Mouse (Mus musculus): ENCODE results near the gene Scaf8.
A peak's percentile ranks its signal among the peaks of the same experiment; 100 is the strongest.
"Not testable (repeated sequence)": the region's sequence is repeated elsewhere in the genome, so short reads cannot be mapped to it uniquely, and the experiment has no call there.

Scaf8 gene

GRCm38 (mm10) chr17:3115380-3115974 lies 705 bp downstream of the Scaf8 start:
- DNase-seq (ENCODE audit: low read depth, low spot score) = peak; percentile 11

GRCm38 (mm10) chr17:3120949-3121348 lies 6.2 kb downstream of the Scaf8 start:
- not testable (repeated sequence) for DNase-seq (ENCODE audit: low read depth, low spot score)

DNA sequence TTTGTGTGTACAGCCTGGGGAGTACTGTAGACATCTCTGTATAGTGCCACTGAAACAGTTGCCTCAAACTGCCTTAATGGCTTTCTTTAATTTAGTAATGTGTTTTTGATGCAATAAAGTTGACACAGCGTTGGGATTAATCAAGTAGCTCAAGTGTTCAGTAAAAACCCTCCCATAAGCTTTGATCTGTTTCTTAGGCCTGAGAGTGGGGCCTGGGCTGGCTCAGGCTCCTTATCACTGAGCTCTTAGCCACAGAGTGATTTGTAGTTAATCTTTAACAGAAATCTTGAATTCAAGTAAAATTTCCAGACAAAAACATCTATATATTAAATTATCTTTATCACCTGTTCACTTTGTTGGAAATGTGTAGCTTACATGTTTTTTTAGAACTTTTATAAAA lies 8.8 kb downstream of the Scaf8 start:
- not testable (repeated sequence) for DNase-seq (ENCODE audit: low read depth, low spot score)

- DNase-seq (ENCODE audit: low read depth, low spot score) = no peak
Measured at GRCm38 (mm10) chr17:3128716-3129115, 13.9 kb downstream of the Scaf8 start.

GRCm38 (mm10) chr17:3129791-3130190 lies 15.0 kb downstream of the Scaf8 start:
- DNase-seq (ENCODE audit: low read depth, low spot score) = no peak

GRCm38 (mm10) chr17:3135346-3135745 lies 20.6 kb downstream of the Scaf8 start:
- DNase-seq (ENCODE audit: low read depth, low spot score) = no peak

DNA sequence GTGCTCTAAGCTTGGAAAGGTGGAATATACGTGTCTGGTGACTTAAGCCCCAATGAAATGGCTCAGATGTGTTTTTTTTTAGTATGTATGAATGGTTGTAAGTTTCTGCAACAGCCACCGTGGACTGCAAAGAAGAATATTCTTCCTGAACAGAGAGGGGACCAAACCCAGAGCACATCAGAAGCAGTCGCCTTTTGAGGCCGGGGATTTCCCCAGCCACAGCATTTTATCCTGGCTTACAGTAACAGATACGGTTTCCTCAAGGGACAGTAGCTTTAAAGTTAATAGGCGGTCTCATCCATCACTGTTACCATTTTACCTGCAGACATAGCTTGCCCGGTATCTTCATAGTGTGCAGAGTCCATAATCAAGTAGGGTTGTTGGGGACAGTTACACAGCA lies 21.4 kb downstream of the Scaf8 start:
- DNase-seq (ENCODE audit: low read depth, low spot score) = no peak

DNA sequence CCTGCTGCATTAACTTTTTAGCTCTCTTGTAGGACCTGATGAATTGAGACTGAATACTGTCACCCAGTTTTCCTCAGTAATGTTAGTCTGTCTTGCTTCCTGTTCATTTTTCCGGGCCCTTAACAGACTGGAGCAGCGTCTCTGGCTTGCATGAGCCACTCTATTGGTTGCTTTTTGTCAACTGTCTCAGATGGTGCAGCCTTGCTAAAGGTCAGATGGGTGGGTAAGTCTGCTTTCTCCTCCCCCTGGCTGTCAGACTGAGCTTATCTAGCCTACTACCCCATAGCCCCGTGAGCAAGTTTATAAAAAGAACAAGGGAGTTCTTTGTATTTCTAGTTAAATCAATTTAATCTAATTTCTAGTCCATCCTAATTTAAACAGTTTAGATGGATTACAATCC lies 23.6 kb downstream of the Scaf8 start:
- no peak for DNase-seq (ENCODE audit: low read depth, low spot score)

DNA sequence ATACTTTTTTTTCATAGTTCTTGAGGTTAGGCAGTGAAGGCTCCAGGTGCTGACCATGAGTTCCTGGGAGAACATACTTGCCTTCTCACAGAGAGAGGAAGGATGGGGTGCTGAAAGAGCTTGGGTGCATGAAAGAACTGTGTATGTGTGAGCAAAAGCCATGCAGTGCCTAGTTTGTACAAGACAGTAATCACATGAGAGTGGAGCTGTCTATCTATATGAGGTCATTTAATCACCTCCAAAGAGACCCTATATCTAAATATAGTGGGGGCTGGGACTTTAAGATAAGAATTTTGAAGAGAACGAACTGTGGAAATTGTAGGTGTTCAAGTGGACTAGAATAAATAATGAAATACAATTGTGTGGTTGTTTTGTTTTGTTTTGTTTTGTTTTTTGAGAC lies 25.3 kb downstream of the Scaf8 start:
- DNase-seq (ENCODE audit: low read depth, low spot score) = no peak

- no peak for DNase-seq (ENCODE audit: low read depth, low spot score)
Measured at GRCm38 (mm10) chr17:3148853-3149252, 34.1 kb downstream of the Scaf8 start.

- DNase-seq (ENCODE audit: low read depth, low spot score) = no peak
Measured at GRCm38 (mm10) chr17:3149541-3149940, 34.8 kb downstream of the Scaf8 start.

DNA sequence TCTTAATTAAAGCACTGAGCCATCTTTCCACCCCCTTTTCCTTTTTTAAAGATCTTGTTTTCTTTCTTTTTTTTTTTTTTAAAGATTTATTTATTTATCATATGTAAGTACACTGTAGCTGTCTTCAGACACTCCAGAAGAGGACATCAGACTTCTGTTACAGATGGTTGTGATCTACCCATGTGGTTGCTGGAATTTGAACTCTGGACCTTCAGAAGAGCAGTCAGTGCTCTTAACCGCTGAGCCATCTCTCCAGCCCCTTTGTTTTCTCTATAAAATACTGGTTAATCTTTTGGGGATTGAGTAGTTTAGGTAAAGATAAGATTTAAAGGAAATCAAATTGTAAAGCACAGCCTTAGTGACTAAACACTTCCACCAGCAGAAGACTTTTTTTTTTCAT lies 35.9 kb downstream of the Scaf8 start:
- not testable (repeated sequence) for DNase-seq (ENCODE audit: low read depth, low spot score)

DNA sequence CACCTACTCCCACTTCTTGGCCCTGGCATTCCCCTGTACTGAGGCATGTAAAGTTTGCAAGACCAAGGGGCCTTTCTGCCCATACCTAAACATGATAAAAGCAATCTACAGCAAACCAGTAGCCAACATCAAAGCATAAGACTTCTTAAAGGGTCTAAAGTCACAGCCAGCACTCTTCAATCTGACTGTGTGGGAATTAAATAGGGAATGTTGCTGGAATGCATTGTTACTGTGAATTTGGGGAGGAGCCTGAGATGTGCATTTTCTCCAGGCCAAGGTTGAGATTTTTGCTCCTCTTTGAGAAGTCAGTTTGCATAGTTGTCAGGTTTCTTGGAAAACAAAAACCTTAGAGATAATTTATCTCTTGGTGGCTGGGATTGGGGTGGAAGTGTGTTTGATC lies 36.4 kb downstream of the Scaf8 start:
- no peak for DNase-seq (ENCODE audit: low read depth, low spot score)

DNA sequence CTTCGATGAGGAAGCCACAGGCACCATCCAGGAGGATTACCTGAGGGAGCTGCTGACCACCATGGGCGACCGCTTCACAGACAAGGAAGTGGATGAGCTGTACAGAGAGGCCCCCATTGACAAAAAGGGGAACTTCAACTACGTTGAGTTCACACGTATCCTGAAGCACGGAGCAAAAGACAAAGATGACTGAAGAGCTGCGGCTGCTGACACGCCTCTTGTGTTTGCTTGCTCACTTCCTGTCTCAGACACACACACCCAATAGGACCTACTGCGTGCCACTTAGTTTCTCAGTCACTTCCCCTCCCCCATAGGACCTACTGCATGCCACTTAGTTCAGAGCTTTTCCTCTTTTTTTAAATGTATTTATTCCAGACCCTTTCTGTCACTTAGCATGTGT lies 41.4 kb downstream of the Scaf8 start:
- not testable (repeated sequence) for DNase-seq (ENCODE audit: low read depth, low spot score)

DNA sequence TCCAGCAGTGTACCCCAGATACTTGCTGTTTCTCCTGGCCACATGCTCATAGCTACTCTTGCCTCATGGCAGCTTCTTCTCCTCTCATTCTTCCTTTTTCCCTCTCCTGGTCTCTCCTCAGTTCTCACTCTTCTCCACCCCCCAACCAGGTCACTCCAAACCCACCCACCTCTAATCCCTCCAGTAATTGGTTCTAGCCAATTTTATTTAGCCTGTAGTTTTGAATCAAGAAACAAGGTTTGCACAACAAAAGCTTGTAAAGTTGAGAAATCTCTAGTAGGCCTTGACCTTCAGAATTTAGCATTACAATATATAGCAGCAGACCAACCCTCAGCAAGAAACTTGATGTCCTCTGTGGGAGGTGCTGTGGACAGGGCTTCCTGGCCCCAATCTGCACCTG lies 42.2 kb downstream of the Scaf8 start:
- DNase-seq (ENCODE audit: low read depth, low spot score) = no peak

- no peak for DNase-seq (ENCODE audit: low read depth, low spot score)
Measured at GRCm38 (mm10) chr17:3162905-3163304, 48.1 kb downstream of the Scaf8 start.

GRCm38 (mm10) chr17:3180425-3180945 lies 65.7 kb downstream of the Scaf8 start:
- not testable (repeated sequence) for DNase-seq (ENCODE audit: low read depth, low spot score)

- DNase-seq (ENCODE audit: low read depth, low spot score) = not testable (repeated sequence)
Measured at GRCm38 (mm10) chr17:3195483-3195882, 80.7 kb downstream of the Scaf8 start.

DNA sequence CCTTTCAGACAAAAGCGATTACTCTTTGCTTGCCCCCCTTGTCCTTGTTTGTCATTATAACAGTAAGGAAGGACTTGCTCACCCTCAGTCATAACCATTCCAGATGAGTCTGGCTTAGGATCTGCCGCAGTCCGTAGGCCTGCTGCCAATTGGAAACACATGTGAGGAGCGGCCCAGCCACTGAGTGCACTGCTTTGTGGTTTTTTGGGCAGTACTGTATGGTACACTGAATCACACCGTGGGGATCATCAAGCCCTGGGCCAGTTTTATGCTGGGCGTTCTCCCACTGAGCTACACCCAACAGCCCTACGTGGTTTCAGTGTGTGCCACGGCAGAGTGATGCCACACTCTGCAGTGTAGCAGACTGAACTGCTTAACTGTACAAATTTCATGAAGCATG lies 85.6 kb downstream of the Scaf8 start:
- DNase-seq (ENCODE audit: low read depth, low spot score) = no peak

- DNase-seq (ENCODE audit: low read depth, low spot score) = no peak
Measured at GRCm38 (mm10) chr17:3203916-3204315, 89.1 kb downstream of the Scaf8 start.

DNA sequence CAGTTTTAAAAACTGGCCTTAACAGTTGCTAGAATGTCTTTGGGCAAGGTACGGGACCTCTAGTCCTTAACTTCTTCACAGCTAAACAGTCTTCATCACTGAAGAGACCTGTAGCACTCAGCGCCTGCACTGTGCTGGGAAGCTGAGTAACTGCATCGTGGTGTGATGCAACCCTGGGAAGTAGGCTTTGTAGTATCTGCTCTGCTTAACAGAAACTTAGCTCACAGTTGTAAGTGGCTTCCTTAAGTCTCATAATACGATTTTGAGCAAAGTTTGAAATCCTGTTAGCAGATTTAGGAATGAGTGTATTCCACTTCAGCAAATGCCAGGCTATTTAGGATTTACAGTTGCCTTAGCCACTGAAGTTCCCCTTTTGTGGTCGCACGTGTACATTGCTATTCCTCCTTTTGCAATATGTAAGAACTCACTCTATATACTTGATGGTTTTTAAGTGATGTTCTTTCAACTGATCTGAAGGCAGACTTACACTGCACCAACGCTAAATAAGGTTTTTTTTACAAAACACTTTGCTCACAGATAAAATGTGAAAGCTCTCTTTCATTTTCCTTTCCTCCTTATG lies 90.1 kb downstream of the Scaf8 start:
- no peak for DNase-seq (ENCODE audit: low read depth, low spot score)

DNA sequence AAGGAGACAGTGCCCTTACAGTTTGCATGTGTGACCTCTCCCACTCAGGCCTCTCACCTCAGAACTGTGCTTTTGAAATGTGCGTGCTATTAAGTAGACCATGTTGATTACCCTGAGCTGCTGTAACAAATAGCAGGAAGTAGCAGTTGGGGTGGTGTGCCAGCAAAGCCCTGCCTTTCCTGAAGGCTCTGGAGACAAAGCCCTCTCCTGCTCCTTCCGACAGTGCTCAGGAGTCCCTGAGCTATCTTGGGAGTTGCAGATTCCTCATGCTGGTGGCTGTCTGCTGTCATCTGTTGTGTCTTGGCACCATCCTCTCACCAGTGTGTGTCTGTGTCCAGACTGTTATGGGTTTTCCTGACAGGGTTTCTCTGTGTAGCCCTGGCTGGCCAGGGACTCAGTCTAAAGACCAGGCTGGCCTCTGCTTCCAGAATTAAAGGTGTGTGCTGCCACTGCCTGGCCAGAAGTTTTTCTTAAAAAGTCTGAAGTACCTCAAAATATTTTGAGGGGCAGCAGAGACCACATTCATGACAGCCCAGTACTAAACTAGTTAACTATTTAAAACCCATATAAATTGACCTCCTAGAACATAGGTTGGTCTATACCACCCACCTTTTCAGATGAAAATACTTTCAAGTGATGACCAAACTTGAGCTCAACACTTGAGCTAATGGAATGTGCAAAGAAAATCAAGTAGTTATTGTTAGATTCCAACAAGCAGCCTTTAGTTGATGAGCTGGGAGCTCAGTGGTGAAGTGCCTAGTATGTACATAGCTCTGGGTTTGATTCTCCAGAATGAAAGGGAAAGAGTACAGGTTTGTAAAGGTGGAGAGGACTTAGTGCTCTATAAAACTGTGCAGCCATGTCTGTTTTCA lies 92.0 kb downstream of the Scaf8 start:
- DNase-seq (ENCODE audit: low read depth, low spot score) = no peak

Data from retina, postnatal 7 days (tissue).